Mouse (Mus musculus) kidney, postnatal 0 days (tissue): Measurements from ENCODE around the gene Mtmr6. TPM values are rescaled to one million over a fixed set of nuclear protein-coding genes. Genes with fewer than 3 reads are reported as not detected.
A peak's percentile ranks its signal among the peaks of the same experiment; 100 is the strongest.

ENCODE experiments used
- ATAC-seq: fragments of 200-750 bp; cut with Nextera tagmentation; replicated peaks from 2 replicates; pipeline ENCODE4 v1.8.0; 2017; ENCODE audit warnings: low read depth, moderate number of reproducible peaks, moderate TSS enrichment, moderate library complexity; ENCODE audit not compliant: low FRiP score
- DNase-seq: peaks from one replicate; pipeline ENCODE4 v3.0.0-alpha.2; 2016; ENCODE audit warnings: low spot score
- H3K27ac ChIP-seq: fragments of 300-500 bp; sonication (generic); 2 replicates; pipeline ENCODE4 v1.5.1; 2014; ENCODE audit warnings: mild to moderate bottlenecking
- H3K27me3 ChIP-seq: fragments of 300-500 bp; sonication (generic); 2 replicates; pipeline ENCODE4 v1.6.1; 2014; ENCODE audit warnings: low read length, mixed read lengths; ENCODE audit not compliant: insufficient read depth
- H3K36me3 ChIP-seq: fragments of 300-500 bp; sonication (generic); 2 replicates; pipeline ENCODE4 v1.6.1; 2014; ENCODE audit warnings: low read length, mixed read lengths; ENCODE audit not compliant: insufficient read depth
- H3K4me1 ChIP-seq: fragments of 300-500 bp; sonication (generic); replicated peaks from 2 replicates; pipeline ENCODE4 v1.6.1; 2014; ENCODE audit warnings: antibody characterized with exemption, low read length, mixed read lengths; ENCODE audit not compliant: insufficient read depth
- H3K4me2 ChIP-seq: fragments of 300-500 bp; sonication (generic); 2 replicates; pipeline ENCODE4 v1.6.1; 2014; ENCODE audit warnings: mild to moderate bottlenecking, low read length, moderate library complexity, mixed read lengths
- H3K4me3 ChIP-seq: fragments of 300-500 bp; sonication (generic); replicated peaks from 2 replicates; pipeline ENCODE4 v1.5.1; 2014; ENCODE audit warnings: low read depth, low read length
- H3K9ac ChIP-seq: fragments of 300-500 bp; sonication (generic); 2 replicates; pipeline ENCODE4 v1.6.1; 2014; ENCODE audit warnings: low read depth, low read length
- H3K9me3 ChIP-seq: fragments of 300-500 bp; sonication (generic); replicated peaks from 2 replicates; pipeline ENCODE4 v1.6.1; 2016; ENCODE audit warnings: low read length, inconsistent platforms, mixed read lengths
- CTCF ChIP-seq: IDR thresholded peaks from 2 replicates; pipeline ENCODE4 v1.5.1; 2016; ENCODE audit warnings: antibody characterized with exemption, low read depth, mild to moderate bottlenecking, moderate library complexity
- WGBS: fragments of 180-500 bp; shearing (Covaris S2); extraction: QIAGEN DNeasy Blood & Tissue Kit; methylation state at CpG from one replicate; pipeline ENCODE4 v1.1.7; 2014; 5-methylcytosine and 5-hydroxymethylcytosine counted together
- polyA plus RNA-seq: library from polyadenylated mRNA; unstranded; fragments of >200 nt; fragmentation: Nextera tagmentation; extraction: Ambion mirVana; gene quantifications from 2 replicates; pipeline ENCODE4 v1.2.1, GENCODE M21; 2015

Mtmr6 gene
- polyA plus RNA-seq, result 31.3 and 32.2 TPM in 2 replicates

DNA sequence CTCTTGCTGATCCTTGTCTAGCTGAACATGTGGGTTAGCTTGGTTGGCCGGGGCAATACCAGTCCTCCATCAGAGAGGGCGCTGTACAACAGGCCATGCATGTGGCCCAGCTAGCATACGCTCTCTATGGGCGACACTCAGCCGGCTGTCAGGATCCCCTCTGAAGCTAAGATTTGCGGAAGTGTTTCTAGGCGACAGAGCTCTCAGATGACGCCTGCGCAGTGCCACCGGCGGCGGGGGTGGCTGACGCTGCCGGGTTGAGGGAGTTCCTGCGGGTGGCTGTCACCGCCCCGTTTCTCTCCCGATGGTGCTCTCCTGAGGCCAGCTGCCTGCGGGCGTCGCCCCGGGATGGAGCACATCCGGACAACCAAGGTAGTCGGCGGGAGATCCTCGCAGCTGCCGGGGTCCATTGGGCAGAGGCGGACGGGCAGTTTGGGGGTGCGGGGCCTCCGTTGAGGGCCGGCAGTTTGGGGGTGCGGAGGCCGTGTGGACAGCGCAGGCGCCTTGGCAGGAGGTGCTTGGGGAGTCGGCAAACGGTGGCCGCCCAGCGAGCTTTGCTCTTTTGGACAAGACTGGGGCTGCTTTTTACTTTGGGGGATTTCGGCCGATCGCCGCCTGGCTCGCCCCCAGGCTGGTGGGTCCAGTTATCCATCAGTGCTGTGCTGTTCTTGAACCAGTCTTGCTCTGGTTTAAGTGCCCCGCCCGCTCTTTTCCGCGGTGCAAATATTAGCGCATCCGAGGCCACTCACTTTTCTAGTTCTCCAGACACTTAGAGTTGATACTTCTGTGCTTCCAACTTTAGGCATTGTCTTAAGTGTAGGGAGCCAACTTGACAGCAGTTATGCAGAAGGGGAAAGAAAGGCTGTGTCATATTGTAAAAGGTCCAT, at the start of gene Mtmr6:
Gene Mtmr6 (plus strand): TSS at position 239 of the 887 bp plus-strand sequence.
- H3K36me3 ChIP-seq, result no peaks in the 10 kb centered on the region
- peak; percentile 99 for DNase-seq
- WGBS, result under 1% methylated on average over 50 of the region's 51 CpGs

DNA sequence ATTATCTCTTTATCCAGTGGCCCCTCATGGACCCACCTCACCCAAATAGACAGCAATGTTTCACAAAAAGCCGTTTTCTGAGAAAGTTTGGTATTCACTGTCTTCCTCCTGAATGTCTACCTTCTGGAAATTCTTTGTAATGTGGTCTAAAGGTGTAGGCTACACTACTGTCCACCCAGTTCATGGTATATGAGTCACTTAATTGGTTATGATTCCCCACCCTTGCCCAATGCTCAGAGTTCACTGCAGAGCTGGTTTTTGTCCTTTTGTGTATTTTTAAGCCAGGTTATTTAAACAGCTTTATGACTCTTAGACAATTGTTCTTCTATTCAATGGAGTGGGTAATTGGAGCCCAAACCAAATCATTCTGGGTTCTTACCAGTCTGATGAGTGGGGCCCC, 48.9 kb upstream of the Mtmr6 start:
- no peak overlapping the region for H3K9ac ChIP-seq
- H3K4me1 ChIP-seq, result no peaks in the 10 kb centered on the region
- 89% methylated on average over 1 of the region's 1 CpGs for WGBS
- ATAC-seq (no peak), DNase-seq (no peak)
- no peak overlapping the region for H3K4me2 ChIP-seq
- H3K36me3 ChIP-seq, result peaks cover 10% of the 10 kb centered on the region; the same call in 1 of the 2 replicates
- TF ChIP-seq CTCF, result no peak
- H3K9me3 ChIP-seq, result no peaks in the 10 kb centered on the region
- no peak overlapping the region for H3K4me3 ChIP-seq
- H3K27me3 ChIP-seq, result no peaks in the 10 kb centered on the region
- no peak overlapping the region for H3K27ac ChIP-seq

More for the DNA sequence above, at the start of gene Mtmr6:
- Histone ChIP-seq H3K4me2 (peak within 1 kb of the TSS; percentile 72), H3K4me3 (peak within 1 kb of the TSS; percentile 89), H3K27ac (peak within 1 kb of the TSS; percentile 75), H3K9me3 (no peaks in the 10 kb centered on the region), H3K9ac (peak within 1 kb of the TSS; percentile 70), H3K27me3 (no peaks in the 10 kb centered on the region), H3K4me1 (peaks cover 3% of the 10 kb centered on the region; the same call in 1 of the 2 replicates)
- ATAC-seq, result peak; percentile 100
- peak; percentile 95 for TF ChIP-seq CTCF

DNA sequence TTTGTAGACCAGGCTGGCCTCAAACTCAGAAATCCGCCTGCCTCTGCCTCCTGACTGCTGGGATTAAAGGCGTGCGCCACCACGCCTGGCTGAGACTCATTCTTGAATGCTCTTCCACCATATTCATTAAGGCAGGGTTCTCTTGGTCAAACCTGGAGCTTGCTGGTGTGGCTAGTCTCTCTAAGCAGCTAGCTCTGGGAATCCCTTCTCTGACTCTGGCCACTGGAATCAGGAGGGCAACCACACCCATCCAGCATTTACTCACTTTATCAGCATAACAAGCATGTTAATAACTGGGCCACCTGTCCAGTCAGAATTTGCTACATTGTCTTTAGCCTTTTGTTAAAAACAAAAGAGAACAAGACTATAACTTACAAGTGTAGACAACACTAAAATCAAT, 47.4 kb upstream of the Mtmr6 start:
- Histone ChIP-seq H3K9me3 (no peaks in the 10 kb centered on the region), H3K27ac (no peak overlapping the region), H3K4me2 (no peak overlapping the region), H3K36me3 (peaks cover 14% of the 10 kb centered on the region; the same call in 1 of the 2 replicates), H3K27me3 (no peaks in the 10 kb centered on the region), H3K9ac (no peak overlapping the region), H3K4me1 (no peaks in the 10 kb centered on the region), H3K4me3 (no peak overlapping the region)
- DNase-seq (no peak), ATAC-seq (no peak)
- no peak for TF ChIP-seq CTCF
- WGBS, result 95% methylated on average over 4 of the region's 4 CpGs

DNA sequence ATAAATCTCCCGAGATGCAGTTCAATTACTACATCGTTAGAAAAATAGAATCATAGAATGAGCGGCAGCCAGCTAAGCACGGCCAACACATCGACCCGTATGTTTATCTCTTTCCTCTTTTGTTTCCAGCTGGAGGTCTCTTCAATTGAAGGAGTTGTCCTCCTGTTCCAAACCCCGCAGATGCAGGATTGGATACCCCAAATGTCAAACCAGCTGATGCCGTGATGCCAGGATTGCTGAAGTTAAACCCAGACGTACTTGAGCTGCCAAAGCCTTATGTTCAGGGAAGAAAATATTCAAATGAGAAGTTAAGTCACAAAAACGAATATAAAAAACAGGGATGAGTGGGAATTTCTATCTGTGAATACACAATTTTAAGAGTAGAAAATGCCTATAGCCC, 45.1 kb upstream of the Mtmr6 start:
- no peak overlapping the region for H3K4me2 ChIP-seq
- no peak for DNase-seq
- peaks cover 18% of the 10 kb centered on the region; the same call in 1 of the 2 replicates for H3K36me3 ChIP-seq
- H3K9ac ChIP-seq, result no peak overlapping the region
- ATAC-seq, result no peak
- no peaks in the 10 kb centered on the region for H3K27me3 ChIP-seq
- no peak overlapping the region for H3K27ac ChIP-seq
- WGBS, result 88% methylated on average over 10 of the region's 10 CpGs
- no peaks in the 10 kb centered on the region for H3K4me1 ChIP-seq
- H3K9me3 ChIP-seq, result no peaks in the 10 kb centered on the region
- no peak for TF ChIP-seq CTCF
- H3K4me3 ChIP-seq, result no peak overlapping the region

DNA sequence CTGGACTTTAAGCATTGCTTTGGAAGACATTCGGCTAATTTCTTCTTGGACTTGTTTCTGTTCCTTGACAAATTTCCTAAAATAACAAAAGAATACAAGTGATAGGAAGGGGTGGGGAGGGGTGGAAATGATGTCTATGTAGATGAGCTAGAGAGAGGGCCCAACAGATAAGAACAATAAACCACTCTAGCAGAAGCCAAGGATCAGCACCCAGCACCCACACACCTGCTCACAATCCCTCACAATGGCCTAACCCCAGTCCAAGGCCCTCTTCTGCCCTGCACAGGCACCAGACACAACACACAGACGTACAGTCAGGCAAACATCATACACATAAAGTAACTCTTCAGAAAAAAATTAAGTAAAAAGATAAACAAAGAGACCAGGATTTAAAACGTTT, 26.5 kb upstream of the Mtmr6 start:
- ATAC-seq, result no peak
- no peak for TF ChIP-seq CTCF

DNA sequence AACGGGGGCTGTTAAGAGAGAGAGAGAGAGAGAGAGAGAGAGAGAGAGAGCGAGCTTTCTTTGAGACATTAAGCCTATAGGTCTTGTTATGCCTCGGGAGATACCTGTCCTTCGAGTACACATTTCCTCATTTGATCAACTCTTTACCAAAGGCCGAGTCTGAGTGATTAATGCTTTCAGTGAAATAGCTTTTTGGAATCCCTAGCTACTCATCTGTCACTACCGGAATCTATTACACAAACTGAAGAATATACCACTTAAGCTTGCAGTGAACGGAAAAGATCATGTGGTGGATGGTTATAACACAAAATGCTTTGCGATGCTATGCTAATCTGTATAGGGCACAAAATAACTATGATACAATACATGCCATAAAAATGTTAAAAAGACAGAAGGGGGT, 14.7 kb upstream of the Mtmr6 start:
- ATAC-seq (no peak), DNase-seq (peak; percentile 17)
- Histone ChIP-seq H3K9me3 (no peaks in the 10 kb centered on the region), H3K27me3 (no peaks in the 10 kb centered on the region), H3K9ac (peak overlapping the region; percentile 96), H3K36me3 (0 out of 2 replicates have a peak, but pooled peaks cover 2% of the 10 kb centered on the region), H3K4me3 (peak overlapping the region; percentile 98), H3K27ac (no peak overlapping the region), H3K4me2 (peak overlapping the region; percentile 89), H3K4me1 (no peaks in the 10 kb centered on the region; the same call in 1 of the 2 replicates)
- TF ChIP-seq CTCF, result no peak
- 11% methylated on average over 8 of the region's 8 CpGs for WGBS

More for the DNA sequence above, 26.5 kb upstream of the Mtmr6 start:
- H3K4me1 ChIP-seq, result no peaks in the 10 kb centered on the region
- no peak for DNase-seq
- H3K27ac ChIP-seq, result no peak overlapping the region
- no peak overlapping the region for H3K9ac ChIP-seq
- no peaks in the 10 kb centered on the region for H3K27me3 ChIP-seq
- no peak overlapping the region for H3K4me2 ChIP-seq
- peaks cover 24% of the 10 kb centered on the region for H3K36me3 ChIP-seq
- no peak overlapping the region for H3K4me3 ChIP-seq
- WGBS, result 83% methylated on average over 3 of the region's 3 CpGs
- H3K9me3 ChIP-seq, result no peaks in the 10 kb centered on the region
